Mouse (Mus musculus): ENCODE measurements at regions not wholly inside any gene's neighbourhood (a gene's known extent, or its start where the extent isn't known, plus 50 kb on each side); places are given as distances from the start of the nearest gene placed in this dataset.

GRCm38 (mm10) chr13:107531026-107531425 is 509.1 kb upstream of the Kif2a start:
- TF ChIP-seq GATA1 (IDR thresholded peaks at IDR 0.05; ENCODE audit: low read length): no peak

GRCm38 (mm10) chr13:107530392-107530791 is 508.5 kb upstream of the Kif2a start:
- TF ChIP-seq GATA1 (IDR thresholded peaks at IDR 0.05; ENCODE audit: low read length): no peak

- no peak for TF ChIP-seq GATA1 (IDR thresholded peaks at IDR 0.05; ENCODE audit: low read length)
Measured at GRCm38 (mm10) chr13:107528724-107529456, 507.0 kb upstream of the Kif2a start.

GRCm38 (mm10) chr13:107522942-107523341 is 501.0 kb upstream of the Kif2a start:
- TF ChIP-seq GATA1 (IDR thresholded peaks at IDR 0.05; ENCODE audit: low read length): no peak

- no peak for TF ChIP-seq GATA1 (IDR thresholded peaks at IDR 0.05; ENCODE audit: low read length)
Measured at GRCm38 (mm10) chr13:107514236-107514635, 492.3 kb upstream of the Kif2a start.

- TF ChIP-seq GATA1 (IDR thresholded peaks at IDR 0.05; ENCODE audit: low read length): no peak
Measured at GRCm38 (mm10) chr13:107513274-107514146, 491.6 kb upstream of the Kif2a start.

GRCm38 (mm10) chr13:107507336-107507735 is 485.4 kb upstream of the Kif2a start:
- TF ChIP-seq GATA1 (IDR thresholded peaks at IDR 0.05; ENCODE audit: low read length): no peak

- no peak for TF ChIP-seq GATA1 (IDR thresholded peaks at IDR 0.05; ENCODE audit: low read length)
Measured at GRCm38 (mm10) chr13:107506832-107507231, 484.9 kb upstream of the Kif2a start.

- TF ChIP-seq GATA1 (IDR thresholded peaks at IDR 0.05; ENCODE audit: low read length): no peak
Measured at GRCm38 (mm10) chr13:107505318-107505717, 483.4 kb upstream of the Kif2a start.

GRCm38 (mm10) chr13:107502261-107502660 is 480.3 kb upstream of the Kif2a start:
- TF ChIP-seq GATA1 (IDR thresholded peaks at IDR 0.05; ENCODE audit: low read length): no peak

GRCm38 (mm10) chr13:107500776-107501489 is 479.0 kb upstream of the Kif2a start:
- TF ChIP-seq GATA1 (IDR thresholded peaks at IDR 0.05; ENCODE audit: low read length): no peak

GRCm38 (mm10) chr13:107499296-107499695 is 477.4 kb upstream of the Kif2a start:
- no peak for TF ChIP-seq GATA1 (IDR thresholded peaks at IDR 0.05; ENCODE audit: low read length)

GRCm38 (mm10) chr13:107495161-107495732 is 473.3 kb upstream of the Kif2a start:
- no peak for TF ChIP-seq GATA1 (IDR thresholded peaks at IDR 0.05; ENCODE audit: low read length)

GRCm38 (mm10) chr13:107493765-107494164 is 471.8 kb upstream of the Kif2a start:
- no peak for TF ChIP-seq GATA1 (IDR thresholded peaks at IDR 0.05; ENCODE audit: low read length)

- no peak for TF ChIP-seq GATA1 (IDR thresholded peaks at IDR 0.05; ENCODE audit: low read length)
Measured at GRCm38 (mm10) chr13:107492448-107492847, 470.5 kb upstream of the Kif2a start.

GRCm38 (mm10) chr13:107491423-107491822 is 469.5 kb upstream of the Kif2a start:
- no peak for TF ChIP-seq GATA1 (IDR thresholded peaks at IDR 0.05; ENCODE audit: low read length)
